Mouse (Mus musculus) heart, embryonic 16.5 days (tissue): ENCODE results near the gene Actr2. TPM values are rescaled to one million over a fixed set of nuclear protein-coding genes. Genes with fewer than 3 reads are reported as not detected.

ENCODE experiments used
- ATAC-seq: fragments of 200-750 bp; cut with Nextera tagmentation; replicated peaks from 2 replicates; pipeline ENCODE4 v1.8.0; 2017; ENCODE audit warnings: moderate number of reproducible peaks; ENCODE audit not compliant: insufficient read depth, low FRiP score; ENCODE audit errors: extremely low read depth
- H3K27ac ChIP-seq: fragments of 300-500 bp; sonication (generic); 2 replicates; pipeline ENCODE4 v1.5.1; 2014; ENCODE audit warnings: mild to moderate bottlenecking, low read length, control low read depth, moderate library complexity
- H3K27me3 ChIP-seq: fragments of 300-500 bp; sonication (generic); 2 replicates; pipeline ENCODE4 v1.6.1; 2014; ENCODE audit warnings: low read length, mixed read lengths; ENCODE audit not compliant: control insufficient read depth, insufficient read depth
- H3K36me3 ChIP-seq: fragments of 300-500 bp; sonication (generic); 2 replicates; pipeline ENCODE4 v1.6.1; 2014; ENCODE audit not compliant: control insufficient read depth, insufficient read depth
- H3K4me1 ChIP-seq: fragments of 300-500 bp; sonication (generic); 2 replicates; pipeline ENCODE4 v1.6.1; 2014; ENCODE audit warnings: low read length, mixed read lengths; ENCODE audit not compliant: control insufficient read depth, insufficient read depth
- H3K4me2 ChIP-seq: fragments of 300-500 bp; sonication (generic); 2 replicates; pipeline ENCODE4 v1.6.1; 2014; ENCODE audit warnings: low read depth, mild to moderate bottlenecking, control low read depth, low read length
- H3K4me3 ChIP-seq: fragments of 300-500 bp; sonication (generic); 2 replicates; pipeline ENCODE4 v1.5.1; 2014; ENCODE audit warnings: mild to moderate bottlenecking, control low read depth, low read length
- H3K9ac ChIP-seq: fragments of 300-500 bp; sonication (generic); 2 replicates; pipeline ENCODE4 v1.6.1; 2014; ENCODE audit warnings: low read length, control low read depth
- H3K9me3 ChIP-seq: fragments of 300-500 bp; sonication (generic); replicated peaks from 2 replicates; pipeline ENCODE4 v1.6.1; 2016; ENCODE audit warnings: low read length; ENCODE audit not compliant: control insufficient read depth
- WGBS: fragments of 180-500 bp; shearing (Covaris S2); extraction: QIAGEN DNeasy Blood & Tissue Kit; methylation state at CpG from one replicate; pipeline ENCODE4 v1.1.7; 2014; 5-methylcytosine and 5-hydroxymethylcytosine counted together
- polyA plus RNA-seq: library from polyadenylated mRNA; unstranded; fragments of >200 nt; fragmentation: Nextera tagmentation; extraction: Ambion mirVana; gene quantifications from 2 replicates; pipeline ENCODE4 v1.2.1, GENCODE M21; 2015

Gene Actr2
- polyA plus RNA-seq, 1 experiment from 2014 or later, result 83.5 TPM

- Histone ChIP-seq H3K4me3 (no peak overlapping the region), H3K36me3 (no peaks in the 10 kb centered on the region), H3K27ac (no peak overlapping the region), H3K9ac (no peak overlapping the region), H3K4me1 (peaks cover 10% of the 10 kb centered on the region), H3K9me3 (no peaks in the 10 kb centered on the region), H3K4me2 (no peak overlapping the region), H3K27me3 (no peaks in the 10 kb centered on the region)
- ATAC-seq, result no peak
- WGBS, result 69% methylated on average over 4 of the region's 4 CpGs
These were observed 69.5 kb downstream of the Actr2 start for GRCm38 (mm10) chr11:20043256-20043655.

DNA sequence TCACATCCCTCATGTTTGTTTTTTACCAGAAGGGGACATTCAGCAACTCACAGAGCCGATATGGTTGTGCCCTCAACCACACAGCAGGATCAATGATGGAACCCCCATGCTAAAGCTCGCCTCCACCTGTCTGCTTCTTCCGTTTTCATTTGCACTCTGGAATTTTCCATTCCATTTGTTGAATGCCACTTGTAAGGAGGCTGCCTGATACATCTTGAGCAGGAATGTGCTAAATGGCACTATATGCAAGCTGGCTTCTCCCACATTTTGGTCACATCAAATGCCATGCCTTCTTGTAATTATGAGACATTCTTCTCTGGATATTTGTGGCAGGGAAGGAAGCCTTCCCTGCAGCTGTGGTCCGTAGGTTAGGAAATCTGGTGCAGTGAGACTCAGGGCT lies 70.6 kb downstream of the Actr2 start:
- Histone ChIP-seq H3K27me3 (no peaks in the 10 kb centered on the region), H3K4me1 (peaks cover 10% of the 10 kb centered on the region), H3K4me2 (no peak overlapping the region), H3K27ac (no peak overlapping the region), H3K9ac (no peak overlapping the region), H3K4me3 (no peak overlapping the region), H3K36me3 (no peaks in the 10 kb centered on the region), H3K9me3 (no peaks in the 10 kb centered on the region)
- 72% methylated on average over 4 of the region's 4 CpGs for WGBS
- ATAC-seq, result no peak

DNA sequence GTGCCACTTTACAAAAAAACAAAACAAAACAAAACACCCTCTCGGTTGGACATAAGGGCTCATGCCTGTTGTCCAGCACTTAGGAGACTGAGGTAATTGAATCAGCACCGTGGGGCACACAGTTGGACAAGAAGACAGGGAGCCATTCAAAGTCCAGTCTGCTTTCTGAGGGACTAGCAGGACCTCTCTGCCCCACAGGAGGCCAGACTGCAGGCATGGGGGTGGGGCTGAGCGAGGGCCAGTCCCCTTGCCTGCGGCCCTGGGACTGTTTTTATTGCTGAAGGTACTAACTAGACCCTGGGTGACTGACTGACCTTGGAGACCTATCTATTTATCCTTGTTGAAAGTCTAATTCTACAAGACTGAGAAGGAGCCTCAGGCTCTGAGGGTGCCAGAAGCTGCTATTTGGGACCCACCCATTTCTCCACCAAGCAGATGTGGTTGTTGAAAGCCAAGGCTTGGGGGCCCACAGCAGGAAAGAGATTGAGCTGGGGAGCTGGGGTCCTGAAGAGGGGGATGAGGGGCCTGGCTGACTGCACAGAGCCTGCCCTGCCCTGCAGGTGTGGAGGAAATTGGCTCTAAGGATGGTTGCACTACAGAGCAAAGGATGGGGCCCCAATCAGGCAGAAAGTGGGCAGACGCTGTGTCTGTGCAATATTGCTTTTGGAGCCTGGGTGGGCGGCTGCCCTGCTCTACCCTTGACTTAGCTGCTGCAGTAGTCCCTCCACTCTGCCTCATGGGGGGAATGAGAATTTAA lies 71.4 kb downstream of the Actr2 start:
- 38% methylated on average over 6 of the region's 6 CpGs for WGBS
- H3K4me2 ChIP-seq, result no peak overlapping the region
- peak; percentile 65 for ATAC-seq
- H3K4me1 ChIP-seq, result peaks cover 10% of the 10 kb centered on the region
- no peak overlapping the region for H3K27ac ChIP-seq
- H3K4me3 ChIP-seq, result no peak overlapping the region
- H3K27me3 ChIP-seq, result no peaks in the 10 kb centered on the region
- H3K36me3 ChIP-seq, result no peaks in the 10 kb centered on the region
- no peaks in the 10 kb centered on the region for H3K9me3 ChIP-seq
- no peak overlapping the region for H3K9ac ChIP-seq

DNA sequence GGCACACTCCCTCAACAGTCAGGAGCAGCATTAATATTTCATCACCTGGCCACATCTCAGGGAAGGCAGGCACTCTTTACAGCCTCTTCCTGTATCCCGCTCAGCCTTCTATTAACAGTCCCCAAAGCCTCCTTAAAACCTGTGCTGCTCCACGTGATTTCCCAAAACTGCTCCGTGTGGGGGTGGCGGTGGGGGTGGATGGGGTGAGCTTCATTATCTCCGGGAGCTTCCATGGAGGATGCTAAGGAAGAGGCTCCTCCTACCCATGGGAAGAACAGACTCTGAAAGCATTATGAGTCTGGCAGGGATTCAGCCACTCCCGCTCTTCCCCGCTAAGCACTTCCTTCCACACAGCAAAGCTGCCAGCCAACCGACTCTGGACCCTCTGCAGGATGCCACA lies 74.0 kb downstream of the Actr2 start:
- ATAC-seq, result no peak
- WGBS, result 33% methylated on average over 8 of the region's 8 CpGs

DNA sequence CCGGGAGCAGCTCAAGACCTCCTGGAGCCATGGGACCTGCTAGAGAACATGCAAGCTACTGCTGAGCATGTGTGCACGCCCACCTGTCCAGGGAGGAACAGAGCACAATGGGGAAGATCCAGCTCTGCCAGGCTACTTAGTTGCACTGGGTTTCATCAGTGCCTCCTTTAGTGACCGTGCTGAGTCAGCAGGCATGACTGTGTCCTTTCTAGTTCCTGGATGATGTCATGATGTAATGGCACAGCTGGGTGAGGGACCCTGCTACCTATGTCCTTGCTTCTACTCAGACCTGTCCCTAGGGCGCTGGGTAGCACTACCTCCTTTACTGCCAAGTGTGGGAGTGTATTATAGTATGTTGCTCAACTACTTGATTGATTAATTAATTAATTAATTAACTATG lies 75.0 kb downstream of the Actr2 start:
- Histone ChIP-seq H3K4me2 (no peak overlapping the region), H3K27ac (no peak overlapping the region), H3K27me3 (no peaks in the 10 kb centered on the region; the same call in 1 of the 2 replicates), H3K9ac (no peak overlapping the region), H3K4me1 (peaks cover under 1% of the 10 kb centered on the region; the same call in 1 of the 2 replicates), H3K36me3 (no peaks in the 10 kb centered on the region), H3K9me3 (no peaks in the 10 kb centered on the region), H3K4me3 (no peak overlapping the region)
- 89% methylated on average over 4 of the region's 4 CpGs for WGBS
- no peak for ATAC-seq

More for the DNA sequence above, 74.0 kb downstream of the Actr2 start:
- H3K4me1 ChIP-seq, result peaks cover 10% of the 10 kb centered on the region
- H3K27ac ChIP-seq, result no peak overlapping the region
- no peaks in the 10 kb centered on the region for H3K36me3 ChIP-seq
- no peaks in the 10 kb centered on the region; the same call in 1 of the 2 replicates for H3K27me3 ChIP-seq
- H3K4me2 ChIP-seq, result no peak overlapping the region
- no peak overlapping the region for H3K4me3 ChIP-seq
- H3K9ac ChIP-seq, result no peak overlapping the region
- no peaks in the 10 kb centered on the region for H3K9me3 ChIP-seq

DNA sequence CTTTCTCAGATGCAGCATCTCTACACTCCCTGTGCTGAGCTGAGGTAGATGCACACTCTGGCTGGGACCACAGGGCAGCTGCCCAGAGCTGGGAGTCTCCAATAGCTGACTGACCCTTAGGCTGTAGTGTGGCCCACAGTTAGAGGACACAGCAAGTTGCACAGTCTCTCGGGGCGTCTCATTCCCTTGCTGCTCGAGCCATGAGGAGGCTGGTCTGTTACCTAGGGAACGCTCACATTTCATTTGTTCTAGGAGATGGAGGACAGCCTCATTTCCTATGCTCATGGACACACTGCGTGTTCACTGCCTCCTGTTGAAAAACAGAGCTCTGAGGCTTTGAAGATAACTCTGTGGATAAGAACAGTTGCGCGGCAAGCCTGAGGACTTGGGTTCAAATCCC lies 76.7 kb downstream of the Actr2 start:
- H3K9me3 ChIP-seq, result peaks cover 4% of the 10 kb centered on the region; the same call in 1 of the 2 replicates
- H3K4me2 ChIP-seq, result no peak overlapping the region
- no peaks in the 10 kb centered on the region; the same call in 1 of the 2 replicates for H3K27me3 ChIP-seq
- H3K4me1 ChIP-seq, result no peaks in the 10 kb centered on the region
- H3K4me3 ChIP-seq, result no peak overlapping the region
- WGBS, result 85% methylated on average over 7 of the region's 7 CpGs
- H3K27ac ChIP-seq, result no peak overlapping the region
- H3K36me3 ChIP-seq, result no peaks in the 10 kb centered on the region
- no peak overlapping the region for H3K9ac ChIP-seq
- ATAC-seq, result no peak

DNA sequence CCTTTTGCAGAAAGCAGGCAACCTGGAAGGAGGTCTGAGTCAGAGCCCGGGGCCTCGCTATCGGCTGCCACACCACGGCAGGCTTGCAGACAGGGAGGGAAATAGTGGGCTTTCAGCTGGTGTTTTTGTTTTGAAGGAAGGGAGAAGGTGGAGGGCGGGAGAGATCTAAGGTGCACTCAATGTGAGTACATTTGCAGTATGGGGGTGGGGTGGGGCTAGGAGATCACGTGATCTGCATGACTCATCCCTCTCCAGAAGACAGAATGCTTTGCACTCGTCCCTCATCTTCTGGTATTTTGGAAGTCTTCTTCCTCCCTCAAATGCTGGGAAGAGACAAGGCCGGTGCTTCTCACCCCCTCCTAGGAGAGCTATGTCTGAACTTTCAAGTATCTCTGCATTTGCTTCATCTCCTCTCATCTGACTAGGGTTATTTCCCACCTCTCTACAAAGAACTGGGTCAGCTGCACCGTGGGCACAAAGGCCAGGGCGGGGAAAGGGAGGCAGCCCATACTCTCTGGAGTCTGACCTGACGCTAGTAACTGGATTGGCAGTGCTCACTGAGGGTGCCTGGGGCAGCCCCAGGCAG lies 77.3 kb downstream of the Actr2 start:
- no peak for ATAC-seq
- 48% methylated on average over 11 of the region's 11 CpGs for WGBS
- Histone ChIP-seq H3K27ac (no peak overlapping the region), H3K4me2 (no peak overlapping the region), H3K36me3 (no peaks in the 10 kb centered on the region), H3K9ac (no peak overlapping the region), H3K4me1 (no peaks in the 10 kb centered on the region), H3K4me3 (no peak overlapping the region), H3K27me3 (no peaks in the 10 kb centered on the region; the same call in 1 of the 2 replicates), H3K9me3 (peaks cover 4% of the 10 kb centered on the region; the same call in 1 of the 2 replicates)

DNA sequence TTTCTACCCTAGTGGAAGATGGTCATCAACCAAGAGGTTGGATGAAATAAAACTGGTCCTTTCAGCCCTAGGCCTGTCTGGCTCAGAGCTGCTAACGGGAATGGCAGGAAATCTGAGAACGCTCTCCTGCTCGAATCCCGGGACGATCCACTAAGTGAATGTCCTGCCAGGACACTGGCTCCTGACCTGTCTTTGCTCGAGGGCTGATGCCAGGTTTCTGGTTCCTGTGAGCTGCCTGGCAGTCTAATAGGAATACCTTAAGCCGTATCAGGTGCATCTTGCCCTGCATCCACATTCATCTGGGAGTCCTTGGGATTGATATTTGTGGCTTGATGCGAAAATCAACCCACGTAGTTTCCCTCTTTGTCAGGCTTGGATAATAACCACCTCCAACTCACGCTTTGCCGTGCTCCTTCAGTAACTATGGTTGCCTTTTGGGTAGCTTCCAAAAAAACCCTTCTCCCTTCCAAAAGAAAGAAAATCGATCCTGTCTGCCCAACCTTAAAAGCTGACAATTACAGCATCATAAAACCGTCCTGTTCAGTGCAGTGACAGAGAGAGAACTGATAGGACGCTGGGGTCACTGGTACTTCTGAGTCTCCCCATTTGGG lies 78.3 kb downstream of the Actr2 start:
- H3K36me3 ChIP-seq, result no peaks in the 10 kb centered on the region
- no peak overlapping the region for H3K9ac ChIP-seq
- H3K9me3 ChIP-seq, result peaks cover 4% of the 10 kb centered on the region; the same call in 1 of the 2 replicates
- ATAC-seq, result no peak
- no peak overlapping the region for H3K27ac ChIP-seq
- WGBS, result 61% methylated on average over 14 of the region's 14 CpGs
- no peaks in the 10 kb centered on the region; the same call in 1 of the 2 replicates for H3K27me3 ChIP-seq
- H3K4me1 ChIP-seq, result no peaks in the 10 kb centered on the region
- no peak overlapping the region for H3K4me2 ChIP-seq
- H3K4me3 ChIP-seq, result no peak overlapping the region
